Mouse (Mus musculus): Measurements from ENCODE around the gene Gm10037.

- no peak for TF ChIP-seq NANOG (IDR thresholded peaks at IDR 0.05; ENCODE audit: borderline replicate concordance, low read length)
- TF ChIP-seq CTCF (conservative IDR thresholded peaks at IDR 0.05; ENCODE audit: low read length): no peak
Observed at GRCm38 (mm10) chr13:67811651-67812210, 19.2 kb upstream of the Gm10037 start.

Data from E14TG2a.4 (cell line).